Mouse (Mus musculus) granulocyte monocyte progenitor cell, adult 5-6 weeks (primary cell): Measurements from ENCODE around the gene Prr22. TPM values are rescaled to one million over a fixed set of nuclear protein-coding genes. Genes with fewer than 3 reads are reported as not detected.

Source experiments
- ATAC-seq: replicated peaks from 2 replicates; pipeline ENCODE4 v1.8.0; 2016; ENCODE audit warnings: mild to moderate bottlenecking, moderate TSS enrichment, inconsistent platforms; ENCODE audit not compliant: poor library complexity, severe bottlenecking
- total RNA-seq, 2 experiments: library from RNA; stranded (forward) in 1 of 2; stranded (reverse) in 1 of 2; fragments of 200-712, 200-1000 nt in 1 of 2; fragments of >200 nt in 1 of 2; fragmentation: Nextera tagmentation in 1 of 2; gene quantifications; 2 replicates each; pipeline ENCODE4 v1.2.3; 2014 to 2017

Gene Prr22
- total RNA-seq (2014; fragmentation: Nextera tagmentation) (0.17 and 2.6 TPM in 2 replicates), total RNA-seq (2017) (1.6 and 1.7 TPM in 2 replicates)

DNA sequence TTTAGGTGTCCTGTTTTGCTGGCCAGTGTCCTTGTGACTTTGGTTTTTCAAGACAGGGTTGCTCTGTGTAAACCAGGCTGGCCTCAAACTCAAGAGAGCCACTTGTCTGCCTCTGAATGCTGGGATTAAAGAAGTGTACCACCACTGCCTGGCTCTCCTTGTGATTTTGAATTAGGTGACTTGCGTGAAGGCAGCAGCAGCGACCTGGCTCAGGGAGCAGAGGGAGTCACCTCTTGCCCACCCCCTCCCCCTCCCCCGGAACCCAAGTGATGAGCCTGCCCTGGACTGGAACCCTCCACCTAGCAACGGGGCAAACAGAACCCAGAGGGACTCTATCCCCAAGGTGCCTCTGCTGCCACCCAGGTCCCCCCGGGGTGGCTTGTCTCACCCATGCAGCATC, at the start of gene Prr22:
Gene Prr22 (plus strand): TSS at position 301 of the 400 bp plus-strand sequence.
- ATAC-seq = no peak

DNA sequence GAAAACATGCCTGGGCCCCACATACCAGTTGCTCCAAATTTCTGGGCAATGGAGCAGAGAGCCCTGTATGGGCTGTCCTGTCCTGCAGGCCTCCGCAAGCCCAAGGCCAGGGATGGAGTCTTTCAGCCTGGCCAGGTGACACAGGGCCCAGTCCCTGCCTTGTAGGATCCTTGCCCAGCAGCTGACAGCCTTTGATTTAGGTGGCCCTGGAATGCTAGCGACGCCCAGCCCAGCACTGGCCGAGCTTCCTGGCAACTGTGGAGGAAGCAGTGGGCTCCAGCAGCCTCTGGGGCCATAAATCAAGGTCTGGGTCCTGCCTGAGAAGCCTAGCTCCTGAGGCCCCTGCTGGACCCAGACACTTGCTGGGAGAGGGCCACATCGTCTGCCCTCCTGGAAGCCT, 47.6 kb upstream of the Prr22 start:
- ATAC-seq = no peak

DNA sequence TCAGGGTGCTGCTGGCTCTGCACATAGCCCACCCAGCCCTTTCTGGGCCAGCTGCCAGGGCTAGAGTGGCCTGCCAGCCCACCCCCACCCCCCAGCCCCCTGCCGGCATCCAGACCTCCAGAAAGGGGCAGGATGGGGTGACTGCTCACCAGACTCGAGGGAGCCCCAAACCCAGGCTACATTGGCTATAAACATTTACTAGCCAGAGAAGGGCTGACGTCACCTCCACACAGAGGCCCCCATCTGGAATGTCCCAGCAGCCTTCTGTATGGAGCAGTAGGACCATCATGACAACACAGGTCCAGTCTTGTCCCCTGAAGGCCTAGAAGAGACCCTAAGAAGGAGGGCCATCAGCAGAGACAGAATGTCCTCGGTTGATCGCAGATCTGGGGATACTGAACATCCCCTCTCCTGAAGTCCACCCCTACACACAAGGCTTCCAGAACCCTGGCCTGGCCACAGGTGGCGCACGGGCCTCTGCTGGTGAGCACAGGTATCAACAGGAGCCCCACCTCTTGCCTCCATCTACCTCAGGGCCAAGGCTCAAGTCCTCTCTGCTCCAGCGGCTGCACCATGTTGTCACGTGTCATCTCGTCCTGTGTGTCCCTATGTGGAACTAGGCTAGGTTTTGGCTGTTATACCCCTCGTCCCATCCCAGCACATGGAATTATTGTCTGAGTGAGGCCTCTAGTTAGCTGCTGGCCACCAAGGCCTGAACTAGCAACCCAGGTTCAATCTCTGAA, 46.5 kb upstream of the Prr22 start:
- ATAC-seq = no peak

DNA sequence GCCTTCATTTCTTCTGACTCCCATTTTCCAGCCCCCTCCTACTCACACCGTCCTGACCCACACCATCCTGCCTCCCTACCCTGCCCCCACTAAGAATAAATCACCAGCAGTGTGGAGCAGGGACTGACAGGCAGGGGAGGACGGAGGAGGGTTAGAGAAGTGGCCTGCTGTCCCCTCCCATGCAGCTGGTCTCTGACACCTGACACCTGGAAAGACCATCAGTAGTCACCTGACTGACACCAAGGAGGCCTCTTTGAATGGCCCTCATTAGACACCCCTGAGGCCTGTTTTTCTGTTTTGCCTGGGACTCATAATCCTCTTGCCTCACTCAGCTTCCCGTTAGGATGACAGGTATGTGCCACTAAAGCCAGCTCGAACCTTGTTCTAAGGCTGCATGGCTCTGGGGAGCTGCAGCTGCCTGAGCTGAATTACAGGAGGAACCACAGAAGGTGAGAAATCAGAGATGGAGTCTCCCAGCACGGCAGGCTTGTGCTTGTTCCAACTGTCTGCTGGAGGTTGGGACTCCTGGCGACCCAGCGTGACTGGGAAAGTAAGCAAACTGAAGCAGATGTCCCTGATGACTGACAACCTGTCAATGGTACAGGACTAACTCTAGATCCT, 42.9 kb upstream of the Prr22 start:
- no peak for ATAC-seq

DNA sequence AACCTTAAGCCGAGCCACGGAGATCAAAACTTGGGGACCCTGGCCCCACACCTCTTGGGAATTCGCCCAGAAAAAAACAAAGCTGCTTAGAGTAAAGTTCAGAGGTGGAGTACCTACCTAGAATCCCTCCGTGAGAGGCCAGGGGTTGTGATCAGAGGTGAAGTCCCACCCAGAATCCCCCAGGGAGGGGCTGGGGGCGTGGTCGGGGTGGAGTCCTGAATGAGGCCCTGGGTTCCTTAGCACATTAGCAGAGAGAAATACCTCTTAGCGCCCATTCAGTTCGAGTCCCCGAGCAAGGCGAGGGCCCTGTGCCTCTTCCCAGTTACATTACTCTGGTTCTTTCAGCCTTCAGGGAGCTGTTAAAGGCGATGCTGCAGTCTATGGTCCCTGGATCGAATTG, 42.4 kb upstream of the Prr22 start:
- no peak for ATAC-seq

DNA sequence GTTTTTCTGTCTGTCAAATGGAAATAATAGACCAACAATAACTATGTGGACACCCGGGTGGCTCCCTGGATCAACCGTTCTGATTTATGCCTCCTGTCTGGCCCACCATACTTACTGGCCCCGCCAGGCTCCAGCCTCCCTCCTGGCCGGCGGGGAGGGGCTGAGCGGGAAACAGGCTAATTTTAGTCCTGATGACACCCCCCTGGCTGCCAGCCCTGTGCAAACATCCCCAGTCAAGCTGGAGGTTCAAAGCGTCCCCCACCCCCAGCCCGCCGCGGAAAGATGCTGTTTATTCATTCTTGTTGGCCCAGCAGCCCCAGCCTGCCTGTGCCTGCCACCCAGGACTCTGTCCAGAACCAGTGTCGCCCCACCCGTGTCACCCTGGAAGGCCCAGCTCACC, 41.9 kb upstream of the Prr22 start:
- no peak for ATAC-seq

DNA sequence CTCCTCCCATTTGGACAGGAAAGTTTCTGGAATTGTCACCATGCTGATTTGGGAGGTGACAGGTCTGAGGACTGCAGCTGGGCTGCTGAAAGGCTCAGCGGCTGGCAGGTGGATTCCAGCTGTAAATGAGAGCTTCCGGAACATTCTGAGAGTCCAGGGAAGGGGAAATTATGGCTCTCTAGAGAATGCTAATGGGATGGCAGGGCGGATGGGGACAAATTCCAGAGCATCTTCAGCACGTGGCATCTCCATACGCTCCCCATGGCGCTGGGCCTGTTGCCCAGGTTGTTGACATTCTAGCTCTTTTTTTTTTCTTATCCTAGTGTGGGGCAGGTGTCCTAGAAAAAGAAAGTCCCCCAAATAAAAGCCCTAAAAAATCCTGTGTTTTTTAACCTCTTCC, 40.9 kb upstream of the Prr22 start:
- ATAC-seq = no peak

DNA sequence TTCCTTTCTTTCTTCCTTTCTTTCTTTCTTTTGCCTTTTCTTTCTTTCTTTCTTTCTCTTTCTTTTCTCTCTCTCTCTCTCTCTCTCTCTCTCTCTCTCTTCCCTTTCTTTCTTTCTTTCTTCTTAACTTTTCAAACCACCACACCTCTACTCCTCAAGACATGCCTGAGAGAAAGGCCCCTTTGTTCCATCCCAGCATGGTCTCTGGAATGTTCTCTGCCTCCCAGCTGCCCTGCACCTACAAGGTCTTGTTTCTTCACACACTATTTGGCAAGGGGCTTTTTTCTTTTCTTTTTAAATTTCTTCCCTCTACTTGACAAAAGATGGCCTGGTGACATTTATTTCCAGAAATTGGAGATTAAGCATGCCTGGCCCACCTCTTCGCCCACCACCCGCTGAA, 40.4 kb upstream of the Prr22 start:
- no peak for ATAC-seq

DNA sequence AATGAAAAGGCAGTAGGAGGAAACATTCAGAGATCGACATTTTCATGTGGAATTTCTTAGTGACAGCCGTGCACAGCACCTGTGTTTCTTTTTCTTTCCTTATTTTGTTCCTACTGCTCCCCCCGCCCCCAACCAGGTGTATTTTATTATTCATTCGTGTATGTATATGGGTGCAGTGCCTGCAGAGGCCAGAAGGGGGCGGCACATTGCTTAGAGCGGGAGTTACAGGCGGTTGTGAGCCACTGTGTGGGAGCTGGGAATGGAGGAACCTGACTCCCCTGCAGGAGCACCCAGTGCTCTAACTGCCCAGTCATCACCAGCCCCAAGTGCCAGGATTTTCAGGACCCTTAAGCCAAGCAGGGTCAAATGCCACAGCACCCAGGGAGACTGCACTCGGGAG, 33.5 kb upstream of the Prr22 start:
- peak; percentile 46; the same call in 1 of the 2 replicates for ATAC-seq

DNA sequence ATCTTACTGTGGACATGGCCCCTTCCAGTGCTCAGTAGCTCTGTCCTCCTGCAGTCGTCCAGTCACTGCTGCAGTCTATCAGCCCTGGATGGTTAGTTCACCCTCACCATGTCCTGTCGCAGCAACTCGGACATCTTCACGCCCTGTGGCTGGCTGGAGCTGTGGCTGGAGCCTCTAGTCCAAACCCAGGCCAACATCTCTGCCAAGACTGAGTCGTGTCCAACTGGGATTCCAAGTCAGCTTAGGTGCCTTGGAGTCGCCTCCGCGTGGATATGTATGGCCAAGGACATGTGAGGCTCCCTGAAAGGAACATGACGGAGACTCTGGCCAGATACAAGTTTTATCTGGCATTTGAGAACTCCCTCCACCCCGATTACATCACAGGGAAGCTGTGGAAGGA, 31.8 kb upstream of the Prr22 start:
- no peak for ATAC-seq

DNA sequence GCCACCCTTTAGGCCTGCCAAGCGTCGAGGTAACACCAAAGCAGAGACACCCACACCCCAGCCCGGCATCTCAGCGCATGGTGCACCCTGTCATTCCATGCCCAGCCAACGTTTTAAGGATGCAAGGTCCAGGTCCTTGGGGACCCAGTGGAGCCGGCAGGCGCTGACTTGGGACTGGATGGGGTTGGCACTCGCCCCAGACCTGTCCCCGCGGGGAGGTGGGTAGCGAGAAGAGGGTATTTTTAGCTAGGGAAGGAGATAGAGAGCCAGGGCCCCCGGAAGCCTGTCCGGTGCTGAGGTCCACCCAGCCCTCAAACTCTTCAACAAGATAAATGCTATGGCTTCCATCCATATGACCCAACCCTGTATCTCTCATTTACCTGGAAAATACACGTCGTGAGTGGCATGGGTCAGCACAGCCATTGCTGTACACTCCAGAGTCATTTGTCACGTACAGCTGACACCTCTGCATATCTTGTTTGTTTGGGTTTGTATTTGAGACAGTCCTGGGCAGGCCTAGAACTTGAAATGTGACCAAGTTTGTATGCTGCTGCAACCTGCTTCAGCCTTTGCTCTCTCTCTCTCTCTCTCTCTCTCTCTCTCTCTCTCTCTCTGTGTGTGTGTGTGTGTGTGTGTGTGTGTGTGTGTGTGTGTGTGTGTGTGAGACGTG, 29.8 kb upstream of the Prr22 start:
- no peak for ATAC-seq

DNA sequence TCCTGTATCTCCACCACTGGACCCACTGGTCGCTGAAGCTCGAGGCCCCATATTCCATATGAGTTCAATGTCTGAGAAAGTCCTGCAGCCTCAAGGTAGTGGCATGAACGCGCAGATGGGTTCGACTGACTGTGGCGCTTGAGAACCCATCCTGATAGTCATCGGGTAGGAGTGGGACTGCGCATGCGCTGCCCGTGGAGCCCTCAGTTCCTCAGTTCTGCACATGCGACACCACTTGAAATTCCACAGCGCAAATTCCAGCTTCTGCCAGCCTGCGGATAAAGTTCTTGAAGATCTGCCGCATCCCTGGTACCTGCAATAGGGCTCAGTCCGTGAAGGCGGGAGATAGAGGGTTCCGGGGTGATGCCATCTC, 29.3 kb upstream of the Prr22 start:
- ATAC-seq = no peak

DNA sequence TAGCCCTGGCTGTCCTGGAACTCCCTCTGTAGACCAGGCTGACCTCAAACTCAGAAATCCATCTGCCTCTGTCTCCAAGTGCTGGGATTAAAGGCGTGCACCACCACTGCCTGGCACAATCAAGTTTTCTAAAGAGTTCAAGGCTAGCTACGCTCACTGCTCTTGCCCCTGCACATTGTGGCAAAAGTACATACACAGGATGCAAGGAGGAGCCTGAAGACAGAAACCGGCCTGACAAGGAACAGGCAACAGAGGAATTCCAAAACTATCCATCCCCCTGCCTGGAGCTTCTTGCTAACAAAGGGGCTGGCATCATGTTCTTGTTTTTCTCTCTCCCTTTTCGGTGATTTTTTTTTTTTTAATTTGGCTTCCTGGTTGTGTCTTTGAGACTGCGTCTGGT, 25.9 kb upstream of the Prr22 start:
- ATAC-seq = no peak

DNA sequence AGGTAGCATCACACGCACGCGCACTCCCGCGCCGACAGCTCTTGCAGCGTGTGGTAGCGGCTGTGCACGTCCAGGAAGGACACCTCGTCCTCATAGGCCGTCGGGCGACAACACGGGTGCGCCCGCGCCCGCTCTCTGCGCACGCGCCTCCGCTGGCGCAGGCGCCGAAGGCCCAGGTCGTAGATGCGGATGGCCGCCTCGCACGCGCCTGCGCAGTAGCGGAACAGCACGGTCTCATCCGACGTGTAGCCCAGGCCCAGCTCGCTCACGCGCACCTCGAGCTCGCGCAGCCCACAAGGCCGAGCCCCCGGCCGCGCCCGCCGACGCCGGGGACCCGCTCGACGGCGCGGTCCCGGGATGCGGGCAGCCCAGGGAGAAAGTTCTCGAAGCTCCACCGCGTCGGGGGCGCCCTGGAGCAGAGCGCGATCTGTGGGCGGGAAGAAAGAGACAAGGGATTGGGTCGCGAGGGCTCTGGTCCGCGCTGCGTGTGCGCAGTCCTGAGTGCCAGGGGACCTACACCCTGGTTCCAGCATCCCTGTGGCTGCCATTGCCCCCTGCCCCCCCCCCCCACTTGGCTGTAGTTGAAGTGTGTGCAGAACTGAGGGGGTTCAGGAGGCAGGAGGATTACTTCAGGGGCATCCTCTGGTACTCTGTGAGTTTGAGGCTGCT, 18.5 kb upstream of the Prr22 start:
- ATAC-seq = 0 out of 2 replicates have a peak, but pooled peaks have one; percentile 8

DNA sequence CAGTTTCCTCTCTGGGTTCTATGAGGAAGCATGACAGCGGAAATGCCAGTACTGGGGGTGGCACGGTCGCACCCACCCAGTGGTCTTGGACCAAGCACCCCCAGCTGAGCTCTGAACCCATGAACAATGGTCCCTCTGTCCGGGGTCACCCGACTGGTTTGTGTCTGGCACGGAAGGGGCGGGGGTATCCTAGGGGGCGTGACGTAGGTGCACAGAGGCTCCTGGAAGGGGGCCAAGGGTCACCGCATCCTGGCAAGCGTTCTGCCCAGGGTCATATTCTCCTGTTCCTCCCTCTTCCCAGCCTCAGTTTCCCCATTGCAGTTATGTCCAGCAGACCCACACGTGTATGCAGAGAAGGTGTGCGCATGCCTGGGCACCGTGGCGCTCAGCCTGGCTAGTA, 16.6 kb upstream of the Prr22 start:
- ATAC-seq = no peak

DNA sequence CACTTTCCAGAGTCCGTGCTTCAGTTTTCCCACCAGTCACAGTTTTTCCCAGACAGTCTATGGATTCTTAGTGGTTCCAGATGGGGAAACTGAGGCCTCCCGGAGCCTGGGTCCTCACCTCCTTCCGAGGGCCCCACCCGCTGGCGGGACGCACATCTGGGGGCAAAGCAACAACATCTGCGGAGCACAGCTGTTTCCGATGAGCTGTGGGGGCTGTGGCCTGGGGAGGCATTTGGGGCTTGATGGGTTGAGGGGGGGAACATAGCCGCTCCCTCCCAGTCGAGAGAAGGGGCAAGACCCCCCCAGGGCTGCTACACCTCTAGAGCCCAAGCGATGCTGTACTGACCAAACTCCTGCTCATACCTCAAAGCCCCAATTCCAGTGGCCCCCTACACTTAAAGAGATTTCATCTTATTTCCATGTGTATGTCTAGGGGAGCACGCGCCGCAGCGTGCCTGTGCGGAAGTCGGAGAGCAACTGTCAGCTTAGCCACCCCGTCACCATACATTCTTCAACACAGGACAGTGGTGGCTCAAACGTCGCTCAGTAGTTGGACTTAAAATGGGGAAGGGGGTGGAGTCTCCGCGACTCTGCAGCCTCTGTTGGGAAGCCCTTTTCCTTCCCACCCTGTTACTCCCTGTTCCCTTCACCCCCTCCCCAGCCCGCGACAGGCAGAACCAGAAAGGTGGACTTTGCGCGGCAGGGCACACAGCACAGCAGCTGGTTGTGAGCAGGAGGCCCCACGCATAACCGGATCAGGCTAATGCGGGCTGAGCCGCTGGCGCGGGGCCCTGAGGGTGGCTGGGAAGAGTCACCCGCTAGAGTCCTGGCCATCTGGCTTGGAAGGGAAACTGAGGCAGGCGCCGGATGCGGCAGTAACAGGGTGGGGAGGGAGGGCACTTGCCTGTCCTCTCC, 15.5 kb upstream of the Prr22 start:
- peak; percentile 60 for ATAC-seq

DNA sequence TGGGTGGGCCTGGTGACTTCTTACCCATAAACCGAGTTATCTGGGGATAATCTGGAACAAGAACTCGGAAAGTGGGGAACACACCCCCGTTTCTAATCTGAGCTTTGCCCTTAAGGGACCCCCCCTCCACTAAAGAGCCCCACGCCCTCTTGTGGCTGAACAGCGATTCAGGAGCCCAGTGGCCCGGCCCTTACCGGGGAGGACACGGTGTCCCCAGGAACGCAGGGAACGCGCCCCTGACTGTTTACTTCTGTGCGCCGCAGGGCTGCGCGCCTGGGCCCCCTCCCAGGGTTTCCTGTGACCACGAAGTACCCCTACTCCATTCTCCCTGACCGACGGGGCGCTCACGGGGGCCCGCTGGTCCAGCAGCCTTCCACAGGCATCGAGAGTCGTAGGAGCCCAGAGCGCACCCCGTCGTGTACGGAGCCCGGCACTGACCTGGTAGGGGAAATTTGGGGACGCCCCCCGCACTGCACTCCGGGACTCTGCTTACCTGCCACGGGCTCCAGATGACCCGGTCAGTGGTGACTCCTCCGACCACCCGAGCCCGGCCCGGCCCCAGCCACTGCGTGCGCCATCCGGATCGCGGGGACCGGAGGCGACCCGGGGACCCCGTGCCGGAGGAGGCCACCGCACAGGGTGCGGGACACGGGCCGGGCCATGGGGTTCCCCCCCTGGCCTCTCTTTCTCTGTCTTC, 13.2 kb upstream of the Prr22 start:
- no peak for ATAC-seq

DNA sequence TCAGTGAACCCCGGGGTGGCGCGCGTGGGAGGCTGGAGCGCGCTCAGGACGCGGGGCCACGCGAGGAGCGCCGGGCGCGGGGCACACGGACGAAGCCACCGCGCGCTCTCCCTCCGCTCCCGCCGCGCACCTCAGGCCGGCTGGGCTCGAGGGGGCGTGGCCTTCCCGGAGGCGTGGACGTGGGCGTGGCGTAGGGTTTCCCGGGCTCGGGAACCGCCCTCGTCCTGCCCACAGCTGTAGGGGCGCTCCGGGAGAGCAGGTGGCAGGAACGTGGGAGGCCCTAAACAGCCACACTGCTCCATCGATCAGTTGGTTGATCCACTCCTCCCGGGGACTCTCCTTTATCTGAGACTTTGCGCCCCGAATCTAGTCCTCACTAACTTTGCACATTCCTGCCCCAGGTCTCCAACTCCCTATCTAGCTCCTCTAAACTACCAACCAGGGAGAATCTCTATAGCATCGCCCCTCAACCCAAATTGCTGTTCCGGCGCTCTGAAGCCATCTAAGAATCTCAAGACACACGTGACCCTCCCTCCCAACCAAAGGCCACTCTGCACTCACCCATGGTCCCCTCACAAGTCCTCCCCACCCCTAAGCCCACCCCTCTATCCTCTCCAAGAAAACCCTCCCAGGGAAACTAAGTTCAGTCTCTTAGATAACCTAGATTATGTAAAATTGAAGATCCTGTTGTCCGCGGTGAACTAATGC, 12.5 kb upstream of the Prr22 start, which contains the start of gene Nrtn:
Gene Nrtn (minus strand): TSS at position 115 of the 708 bp plus-strand sequence.
- peak; percentile 57 for ATAC-seq

DNA sequence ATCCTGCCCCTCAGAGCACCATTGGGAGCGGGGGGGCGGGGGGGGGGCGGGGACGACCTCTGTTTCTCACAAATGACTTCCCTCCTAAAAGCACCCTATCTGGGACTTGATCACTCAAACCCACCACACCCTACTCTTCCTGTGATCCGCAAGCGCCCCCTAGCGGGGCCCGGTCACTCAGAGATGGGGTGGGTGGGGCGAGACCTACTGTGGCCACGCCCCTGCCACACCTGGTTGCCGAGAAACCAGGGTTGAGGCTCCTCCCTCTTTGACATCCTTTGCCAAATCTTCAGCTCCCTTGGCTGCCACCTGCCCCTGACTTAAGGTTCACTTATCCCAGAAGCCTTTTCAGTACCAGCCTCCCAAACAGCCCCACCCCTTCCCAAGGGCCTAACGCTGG, 11.9 kb upstream of the Prr22 start:
- peak; percentile 32 for ATAC-seq
